8 mouse cellular contexts compared by ENCODE assay signal in the genomic region with DNA sequence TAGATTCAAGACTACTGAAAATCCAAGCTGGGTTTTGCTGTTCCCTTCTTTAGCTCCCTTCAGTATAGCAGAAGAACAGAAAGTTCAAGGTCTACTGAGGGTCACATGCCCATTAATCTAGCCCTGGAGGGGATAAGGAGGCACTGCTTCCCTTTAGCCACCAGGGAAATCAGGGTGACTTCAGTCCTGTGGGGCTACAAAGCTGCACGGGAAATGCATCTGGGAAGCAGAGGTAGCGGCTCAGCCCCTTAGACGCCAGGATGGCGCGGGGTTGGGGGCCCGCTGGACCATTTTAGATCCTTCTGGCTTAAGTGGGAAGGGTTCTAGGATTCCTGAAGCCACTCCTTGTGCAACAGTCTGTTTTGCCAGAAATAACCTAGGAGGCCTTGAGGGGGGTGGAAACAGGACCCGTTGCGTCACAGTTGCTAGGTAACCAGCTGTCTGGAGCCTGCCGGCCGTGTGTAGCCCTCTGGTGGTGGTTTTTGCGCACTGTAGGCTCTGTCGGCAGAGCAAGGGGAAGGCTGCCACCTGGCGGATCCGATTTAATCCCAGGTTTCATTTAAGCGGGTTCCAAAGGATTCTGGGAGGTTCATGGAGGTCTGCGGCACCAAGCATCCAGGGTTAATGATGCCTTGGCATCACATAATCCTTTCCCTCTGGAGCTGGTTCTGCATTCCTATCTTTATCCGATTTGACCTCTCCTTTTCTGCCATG. TPM values are rescaled to one million over a fixed set of nuclear protein-coding genes. Genes with fewer than 3 reads are reported as not detected.
DNase-seq lines count a peak whose midpoint lies in the region; ATAC-seq and TF ChIP-seq lines count a peak whose summit lies in the region.

No protein-coding gene starts in this region.

- no peak overlapping the region for H3K9ac ChIP-seq in embryonic facial prominence, embryonic 15.5 days
- H3K9ac ChIP-seq in limb, embryonic 13.5 days, result peak overlapping the region; percentile 48; the same call in 1 of the 2 replicates
- no peak overlapping the region for H3K9ac ChIP-seq in midbrain, embryonic 16.5 days (ENCODE audit: low read depth, low read length)

- peak overlapping the region; percentile 77 for H3K27ac ChIP-seq in embryonic facial prominence, embryonic 15.5 days (replicated peaks)
- peak overlapping the region; percentile 89 for H3K27ac ChIP-seq in limb, embryonic 13.5 days
- peak overlapping the region; percentile 61 for H3K27ac ChIP-seq in midbrain, embryonic 16.5 days (ENCODE audit: low read length)
- H3K27ac ChIP-seq in spleen, adult 2 months (ENCODE audit: insufficient read depth, low read length), result no peak overlapping the region

- peak overlapping the region; percentile 40 for H3K4me2 ChIP-seq in embryonic facial prominence, embryonic 15.5 days (replicated peaks)
- H3K4me2 ChIP-seq in limb, embryonic 13.5 days (replicated peaks), result peak overlapping the region; percentile 53
- H3K4me2 ChIP-seq in midbrain, embryonic 16.5 days (ENCODE audit: low read length), result peak overlapping the region; percentile 21

- DNase-seq in 416B (ENCODE audit: low read depth), result peak; percentile 88
- peak; percentile 75 to 89 for DNase-seq in adrenal gland, postnatal 4 days (ENCODE audit: low spot score in 2 of 2)
- DNase-seq in heart, adult 9 months (ENCODE audit: low spot score in 2 of 2), result peak; percentile 86 to 93
- peak; percentile 96 for DNase-seq in kidney, adult 9 months
- peak; percentile 76 to 77 for DNase-seq in spleen, adult 2 months (ENCODE audit: low read depth in 1 of 2, low spot score in 2 of 2)

- no peak for TF ChIP-seq POLR2A in spleen, adult 2 months (IDR thresholded peaks at IDR 0.05; ENCODE audit: low read depth, low read length)

- no peaks in the 10 kb centered on the region for H3K27me3 ChIP-seq in embryonic facial prominence, embryonic 15.5 days
- no peaks in the 10 kb centered on the region for H3K27me3 ChIP-seq in limb, embryonic 13.5 days
- no peaks in the 10 kb centered on the region for H3K27me3 ChIP-seq in midbrain, embryonic 16.5 days (ENCODE audit: control insufficient read depth, insufficient read depth, low read depth, low read length)
- no peaks in the 10 kb centered on the region for H3K27me3 ChIP-seq in spleen, adult 2 months (ENCODE audit: control insufficient read depth, insufficient read depth, low read length)

- TF ChIP-seq CTCF in spleen, adult 2 months (IDR thresholded peaks at IDR 0.05; ENCODE audit: extremely low read depth, insufficient read depth, insufficient read length, insufficient replicate concordance), result peak; percentile 98

- ATAC-seq in embryonic facial prominence, embryonic 15.5 days (ENCODE audit: insufficient number of reproducible peaks, low FRiP score, low TSS enrichment, low read depth), result peak; percentile 93
- ATAC-seq in limb, embryonic 13.5 days (ENCODE audit: low FRiP score, low read depth), result peak; percentile 95
- ATAC-seq in midbrain, embryonic 16.5 days, result peak; percentile 93

- H3K4me1 ChIP-seq in embryonic facial prominence, embryonic 15.5 days, result peaks cover 28% of the 10 kb centered on the region
- H3K4me1 ChIP-seq in limb, embryonic 13.5 days, result peaks cover 14% of the 10 kb centered on the region
- peaks cover 4% of the 10 kb centered on the region for H3K4me1 ChIP-seq in midbrain, embryonic 16.5 days (ENCODE audit: control insufficient read depth, insufficient read depth, low read length)
- H3K4me1 ChIP-seq in spleen, adult 2 months (ENCODE audit: control insufficient read depth, insufficient read depth, insufficient read length), result peaks cover 5% of the 10 kb centered on the region; the same call in 1 of the 2 replicates

- WGBS in embryonic facial prominence, embryonic 15.5 days, result 1% methylated on average over 17 of the region's 17 CpGs
- 7% methylated on average over 17 of the region's 17 CpGs for WGBS in limb, embryonic 13.5 days
- WGBS in midbrain, embryonic 16.5 days, result 4% methylated on average over 17 of the region's 17 CpGs
- WGBS in spleen, adult 2 months, result 15% methylated on average over 17 of the region's 17 CpGs

- H3K4me3 ChIP-seq in embryonic facial prominence, embryonic 15.5 days (replicated peaks), result peak overlapping the region; percentile 6
- H3K4me3 ChIP-seq in limb, embryonic 13.5 days, result no peak overlapping the region
- H3K4me3 ChIP-seq in midbrain, embryonic 16.5 days (ENCODE audit: low read depth, low read length), result no peak overlapping the region
- H3K4me3 ChIP-seq in spleen, adult 2 months (ENCODE audit: extremely low read depth, insufficient read depth, insufficient read length), result no peak overlapping the region

- peaks cover 27% of the 10 kb centered on the region for H3K36me3 ChIP-seq in embryonic facial prominence, embryonic 15.5 days
- H3K36me3 ChIP-seq in limb, embryonic 13.5 days, result peaks cover 41% of the 10 kb centered on the region
- H3K36me3 ChIP-seq in midbrain, embryonic 16.5 days (ENCODE audit: control insufficient read depth, insufficient read depth, low read length), result peaks cover 18% of the 10 kb centered on the region
- H3K36me3 ChIP-seq in spleen, adult 2 months (ENCODE audit: control insufficient read depth, insufficient read depth, low read length), result no peaks in the 10 kb centered on the region

- H3K9me3 ChIP-seq in embryonic facial prominence, embryonic 15.5 days (replicated peaks), result 0 out of 2 replicates have a peak, but pooled peaks cover 6% of the 10 kb centered on the region
- peaks cover 7% of the 10 kb centered on the region; the same call in 1 of the 2 replicates for H3K9me3 ChIP-seq in limb, embryonic 13.5 days
- H3K9me3 ChIP-seq in midbrain, embryonic 16.5 days (replicated peaks; ENCODE audit: control insufficient read depth, low read length, poor library complexity, severe bottlenecking), result 0 out of 2 replicates have a peak, but pooled peaks cover 3% of the 10 kb centered on the region

RNA-seq across cellular contexts. Expression of a gene that starts 13.3 kb away (rescaled TPM):
- total RNA-seq in adrenal gland, postnatal 4 days (2021), result 100 to 1,000 TPM; 136 to 143 TPM
- 22.5 and 26.3 TPM in 2 replicates for polyA plus RNA-seq in embryonic facial prominence, embryonic 15.5 days (2015; fragmentation: Nextera tagmentation; extraction: Ambion mirVana)
- polyA plus RNA-seq in limb, embryonic 13.5 days (2015; fragmentation: Nextera tagmentation; extraction: Ambion mirVana), result 34.3 and 37.7 TPM in 2 replicates
- 78.6 and 83.0 TPM in 2 replicates for polyA plus RNA-seq in midbrain, embryonic 16.5 days (2015; fragmentation: Nextera tagmentation; extraction: Ambion mirVana)
- 3.9 and 4.5 TPM in 2 replicates for polyA plus RNA-seq in spleen, adult 2 months (2012; rRNA removed)

RNA-seq across cellular contexts. Expression of a gene that starts 38.0 kb away (rescaled TPM):
- 10 to 100 TPM; 38.1 to 38.4 TPM for total RNA-seq in adrenal gland, postnatal 4 days (2021)
- 19.7 and 21.1 TPM in 2 replicates for polyA plus RNA-seq in embryonic facial prominence, embryonic 15.5 days (2015; fragmentation: Nextera tagmentation; extraction: Ambion mirVana)
- 23.4 and 25.5 TPM in 2 replicates for polyA plus RNA-seq in limb, embryonic 13.5 days (2015; fragmentation: Nextera tagmentation; extraction: Ambion mirVana)
- polyA plus RNA-seq in midbrain, embryonic 16.5 days (2015; fragmentation: Nextera tagmentation; extraction: Ambion mirVana), result 23.2 and 25.9 TPM in 2 replicates
- 73.8 and 77.3 TPM in 2 replicates for polyA plus RNA-seq in spleen, adult 2 months (2012; rRNA removed)

RNA-seq across cellular contexts. Expression of a gene that starts 52.5 kb away (rescaled TPM):
- 10 to 100 TPM; 71.4 to 80.6 TPM for total RNA-seq in adrenal gland, postnatal 4 days (2021)
- polyA plus RNA-seq in embryonic facial prominence, embryonic 15.5 days (2015; fragmentation: Nextera tagmentation; extraction: Ambion mirVana), result 14.7 and 15.7 TPM in 2 replicates
- 14.2 and 14.3 TPM in 2 replicates for polyA plus RNA-seq in limb, embryonic 13.5 days (2015; fragmentation: Nextera tagmentation; extraction: Ambion mirVana)
- polyA plus RNA-seq in midbrain, embryonic 16.5 days (2015; fragmentation: Nextera tagmentation; extraction: Ambion mirVana), result 19.7 and 21.2 TPM in 2 replicates
- polyA plus RNA-seq in spleen, adult 2 months (2012; rRNA removed), result 2.9 TPM in 2 replicates

RNA-seq across cellular contexts. Expression of a gene that starts 53.1 kb away (rescaled TPM):
- 100 to 1,000 TPM; 241 to 242 TPM for total RNA-seq in adrenal gland, postnatal 4 days (2021)
- polyA plus RNA-seq in embryonic facial prominence, embryonic 15.5 days (2015; fragmentation: Nextera tagmentation; extraction: Ambion mirVana), result 104 and 108 TPM in 2 replicates
- 85.1 and 86.4 TPM in 2 replicates for polyA plus RNA-seq in limb, embryonic 13.5 days (2015; fragmentation: Nextera tagmentation; extraction: Ambion mirVana)
- polyA plus RNA-seq in midbrain, embryonic 16.5 days (2015; fragmentation: Nextera tagmentation; extraction: Ambion mirVana), result 23.1 and 24.2 TPM in 2 replicates
- 7.8 and 7.9 TPM in 2 replicates for polyA plus RNA-seq in spleen, adult 2 months (2012; rRNA removed)
